Mouse (Mus musculus) thymus, adult 18-20 months (tissue): ENCODE data around the gene Ralgps2.

Experiments used
- DNase-seq, 2 experiments: peaks; one replicate each; pipeline ENCODE4 v3.0.0; 2022; ENCODE audit warnings: mixed read lengths in 2 of 2

The Ralgps2 gene

DNA sequence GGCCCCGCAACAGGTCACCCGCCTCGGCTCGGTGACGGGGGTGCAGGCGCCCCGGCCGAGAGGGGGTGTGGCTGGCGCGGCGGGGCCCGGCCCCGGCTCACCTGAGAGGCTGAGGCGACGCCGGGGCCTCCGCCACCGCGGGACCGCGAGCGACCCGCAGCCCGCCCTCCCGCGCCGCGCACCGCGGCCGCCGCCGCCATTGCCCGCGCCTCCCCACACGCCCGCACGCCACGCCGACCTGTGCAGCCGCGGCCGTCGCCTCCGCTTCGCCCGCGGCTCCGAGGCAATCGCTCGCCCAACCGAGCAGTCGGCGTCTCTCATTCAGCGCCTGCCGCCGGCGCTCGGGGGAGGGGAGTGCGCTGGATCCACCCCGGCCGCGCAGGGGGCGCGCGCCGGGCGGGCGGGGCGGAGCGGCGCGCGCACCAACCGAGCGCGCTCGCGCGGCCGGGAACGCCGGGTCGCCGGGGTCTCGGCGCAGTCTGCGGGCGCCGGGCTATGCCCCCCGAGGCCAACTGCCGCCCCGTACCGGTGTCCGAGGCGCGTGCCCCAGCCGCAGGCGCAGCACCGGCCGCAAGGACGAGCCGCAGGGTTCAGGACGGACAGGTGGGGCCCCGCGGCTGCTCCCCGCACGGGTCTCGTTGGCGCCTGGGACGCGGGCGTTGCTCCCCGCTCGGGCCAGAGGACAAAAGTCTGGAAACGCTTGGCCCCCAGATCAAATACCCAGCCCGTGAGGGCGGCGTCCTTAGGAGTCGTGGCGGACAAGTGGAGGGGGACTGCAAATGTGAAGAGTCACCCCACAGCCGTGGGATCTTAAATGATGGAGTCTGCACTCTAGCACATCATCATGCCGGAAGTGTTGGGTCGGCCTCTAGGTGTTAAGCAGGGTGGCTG lies at the start of gene Ralgps2:
Gene Ralgps2, minus strand, starts transcription at position 376 of the 891 bp plus-strand sequence.
- DNase-seq = peak; percentile 61 to 67

DNA sequence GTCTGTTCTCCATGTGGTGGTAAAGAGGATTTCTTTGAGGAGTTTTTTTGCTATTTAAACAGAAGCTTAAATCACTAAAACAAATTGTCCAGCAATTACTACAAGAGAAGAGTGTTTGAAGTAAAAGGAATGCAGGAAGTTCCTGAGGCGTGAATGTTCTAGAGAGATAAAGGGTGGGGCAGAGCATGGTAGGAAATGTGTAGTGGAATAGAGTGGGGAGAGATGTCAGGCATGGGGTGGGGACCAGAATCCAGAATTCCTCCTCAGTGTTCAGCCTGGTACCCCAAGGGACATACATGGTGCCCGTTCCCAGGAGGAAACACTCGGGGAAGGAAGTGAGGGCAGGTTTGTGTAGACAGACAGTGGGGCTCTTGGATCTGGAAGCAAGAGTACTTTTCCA lies 48.1 kb upstream of the Ralgps2 start:
- no peak for DNase-seq

DNA sequence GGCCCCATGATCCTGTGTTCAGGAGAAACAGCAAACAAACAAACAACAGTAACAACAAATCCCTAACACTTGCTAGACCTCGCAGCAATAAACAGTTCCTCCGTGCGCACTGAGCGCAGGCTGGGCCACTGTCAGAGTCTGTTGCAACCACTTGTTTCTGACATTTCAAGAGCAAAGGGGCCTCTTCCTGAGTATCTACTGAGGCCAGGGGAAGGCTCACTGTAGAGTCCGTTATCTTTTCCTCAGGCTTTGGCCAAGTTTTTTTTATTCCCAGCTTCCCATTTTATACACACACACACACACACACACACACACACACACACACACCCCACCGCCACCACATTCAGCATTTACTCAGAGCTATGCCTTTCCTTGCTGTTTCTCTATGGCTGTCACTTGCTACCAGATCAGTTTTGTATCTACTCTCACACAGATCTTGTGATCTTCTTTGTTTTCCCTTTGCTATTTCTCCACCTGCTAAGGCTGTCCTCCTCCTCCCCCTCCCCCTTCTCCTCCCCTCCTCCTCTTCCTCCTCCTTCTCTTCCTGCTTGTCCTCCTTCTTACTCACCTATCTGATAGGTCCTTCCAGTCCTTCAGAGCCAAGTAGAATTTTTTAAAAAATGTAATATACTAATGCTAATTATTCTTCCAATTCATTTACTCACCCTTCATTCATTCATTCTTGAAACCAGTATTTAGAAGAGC lies 47.4 kb upstream of the Ralgps2 start:
- no peak for DNase-seq

DNA sequence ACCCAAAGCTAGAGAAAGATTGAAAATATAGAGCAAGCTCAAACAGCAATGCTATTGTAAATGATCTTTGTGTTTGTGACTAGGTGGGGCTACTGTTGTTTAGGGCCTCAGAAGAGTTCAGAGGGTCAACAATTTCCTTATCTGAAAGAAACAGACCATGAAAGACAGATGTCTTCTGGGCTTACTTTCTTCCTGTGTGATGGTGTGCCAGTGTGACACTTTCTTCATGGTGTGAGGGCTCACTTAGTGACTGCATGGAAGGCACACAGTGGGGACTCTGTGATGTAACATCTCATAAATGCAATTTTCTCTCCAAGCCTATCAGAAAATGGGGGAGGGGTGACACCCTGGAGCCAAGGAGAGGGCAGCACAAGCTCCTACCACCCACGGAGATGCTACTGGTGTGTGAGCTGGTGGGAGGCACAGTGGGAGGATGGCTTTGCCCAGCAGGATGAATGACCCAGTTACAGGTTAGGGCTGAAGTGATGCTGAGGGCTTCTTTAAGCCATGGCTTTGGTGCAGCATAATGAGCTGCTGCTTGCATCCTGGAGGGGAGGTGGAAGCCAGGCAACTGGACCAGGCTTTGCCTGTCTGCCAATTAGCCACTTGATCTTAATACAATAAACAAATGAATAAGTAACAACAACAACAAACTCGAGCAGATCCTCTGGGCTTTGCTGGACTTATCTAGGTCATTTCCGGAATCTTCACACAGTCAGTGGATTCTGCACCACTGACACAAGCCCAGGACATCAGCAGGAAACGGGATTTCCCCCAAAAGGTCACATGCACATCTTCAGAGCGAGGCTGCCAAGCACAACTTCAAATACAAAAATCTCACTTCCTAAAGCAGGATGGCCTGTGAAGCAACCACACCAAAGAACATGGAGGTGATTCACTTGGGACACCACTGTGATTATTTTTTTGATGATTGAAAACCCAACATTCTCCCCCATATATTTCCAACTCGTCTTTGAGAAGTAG lies 46.5 kb upstream of the Ralgps2 start:
- peak in 1 of 2 experiments; percentile 20 for DNase-seq

DNA sequence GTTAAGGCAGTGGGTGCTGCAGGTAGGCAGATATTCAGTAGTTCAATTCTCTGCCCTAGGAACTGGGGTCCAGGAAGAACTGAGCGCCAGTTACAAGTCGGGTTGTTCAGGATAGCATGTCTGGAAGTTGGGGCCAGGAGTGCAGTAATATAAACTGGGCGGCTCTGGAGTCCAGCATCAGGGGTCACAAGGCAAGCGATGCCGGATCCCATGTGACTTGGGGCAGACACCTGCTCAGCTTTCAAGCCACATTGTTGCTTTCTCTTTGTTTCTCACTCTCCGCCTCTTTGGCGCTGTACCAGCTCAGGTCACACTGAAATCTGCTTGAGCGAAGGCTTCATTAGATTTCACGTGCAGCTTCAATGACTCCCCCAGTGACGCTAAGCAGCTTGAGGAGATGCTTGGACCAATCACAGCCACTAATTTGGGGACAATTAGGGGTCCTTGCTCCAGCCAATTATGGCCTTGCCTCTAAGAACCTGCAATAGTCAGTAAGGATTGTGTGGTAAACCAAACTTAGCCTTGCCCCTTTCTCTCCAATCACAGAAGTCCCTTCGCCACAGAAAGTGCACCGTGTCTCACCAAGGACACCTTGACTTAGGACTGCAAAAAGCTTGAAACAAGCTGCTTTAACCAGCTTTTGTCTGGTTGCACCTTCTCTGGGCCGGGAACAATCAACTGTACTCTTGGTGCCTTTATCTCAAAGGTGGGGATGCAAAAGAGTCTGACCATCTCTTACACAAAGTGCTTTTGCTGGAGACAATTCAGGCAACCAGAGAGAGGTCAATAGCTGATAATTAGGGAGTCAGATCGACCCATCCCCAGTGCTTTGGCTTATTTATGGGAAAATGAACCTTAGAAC lies 43.8 kb upstream of the Ralgps2 start:
- no peak for DNase-seq

DNA sequence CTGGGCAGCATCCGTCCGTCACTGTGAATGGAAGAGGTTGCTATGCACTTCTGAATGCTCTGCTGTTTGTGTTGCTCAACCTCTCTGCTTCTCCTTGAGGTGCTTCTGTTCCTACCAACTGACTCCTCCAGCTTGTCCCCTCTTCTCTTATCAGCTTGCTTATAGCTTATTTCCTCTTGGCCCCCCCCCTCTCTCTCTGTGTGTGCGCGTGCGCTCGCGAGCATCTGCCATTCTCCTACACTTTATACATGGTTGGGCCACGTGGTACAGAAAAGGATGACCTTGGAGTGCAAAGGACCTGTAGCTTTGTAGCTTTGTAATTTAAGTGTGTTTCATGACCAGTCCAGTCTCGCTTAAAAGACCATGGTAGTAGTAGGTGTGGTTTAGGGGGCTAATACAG lies 42.5 kb upstream of the Ralgps2 start:
- DNase-seq = no peak

DNA sequence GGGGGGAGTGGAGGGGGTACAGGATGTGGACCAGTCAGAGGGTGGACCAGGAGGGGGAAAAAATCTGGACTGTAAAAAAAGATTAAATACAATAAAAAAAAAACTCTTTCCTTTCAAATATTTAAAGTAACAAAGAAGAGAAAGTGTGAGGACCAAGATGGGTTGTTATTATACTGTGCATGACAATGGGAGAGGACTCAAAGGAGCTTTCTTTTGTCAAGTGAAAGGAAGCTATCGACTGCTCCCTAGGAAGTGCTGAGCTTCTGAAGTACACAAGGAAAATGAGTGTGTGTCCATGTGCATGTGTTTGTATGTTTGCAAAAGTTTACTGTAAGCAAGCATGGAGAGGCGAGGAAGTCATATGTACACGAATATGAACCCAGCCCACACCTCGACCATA lies 40.3 kb upstream of the Ralgps2 start:
- no peak for DNase-seq

DNA sequence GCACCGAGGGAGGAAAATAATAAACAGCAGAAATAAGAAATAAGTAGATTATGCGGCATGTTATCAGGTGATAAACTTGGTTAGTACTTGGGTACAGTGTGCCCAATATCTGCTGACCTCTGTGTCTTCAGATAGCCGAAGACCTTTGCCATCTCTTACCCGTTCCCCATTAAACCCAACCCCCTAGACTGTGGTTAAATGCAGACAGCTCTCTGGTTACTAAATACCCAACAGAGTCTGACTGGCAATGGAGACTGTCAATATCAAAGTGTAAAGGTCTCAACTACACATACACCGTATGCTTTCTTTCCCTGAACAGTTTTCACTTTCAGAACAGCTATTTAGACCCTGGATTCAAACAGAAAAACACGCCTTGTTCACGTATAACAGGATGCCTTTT lies 39.2 kb upstream of the Ralgps2 start:
- DNase-seq = no peak

DNA sequence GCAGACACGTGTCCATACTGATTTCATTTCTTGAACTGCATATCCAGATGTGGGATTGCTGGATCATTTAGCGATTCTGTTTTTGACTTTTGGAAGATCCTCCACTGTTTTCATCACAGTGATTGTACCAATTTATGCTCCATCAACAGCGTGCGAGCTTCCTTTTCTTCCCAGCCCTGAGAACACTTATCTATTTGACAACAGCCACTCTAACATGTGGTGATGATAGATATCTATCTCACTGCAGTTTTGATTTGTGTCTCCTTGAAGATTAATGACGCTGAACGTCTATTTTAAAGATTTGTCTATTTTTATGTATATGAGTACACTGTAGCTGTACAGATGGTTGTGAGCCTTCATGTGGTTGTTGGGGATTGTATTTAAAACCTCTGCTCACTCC lies 34.4 kb upstream of the Ralgps2 start:
- DNase-seq = no peak

DNA sequence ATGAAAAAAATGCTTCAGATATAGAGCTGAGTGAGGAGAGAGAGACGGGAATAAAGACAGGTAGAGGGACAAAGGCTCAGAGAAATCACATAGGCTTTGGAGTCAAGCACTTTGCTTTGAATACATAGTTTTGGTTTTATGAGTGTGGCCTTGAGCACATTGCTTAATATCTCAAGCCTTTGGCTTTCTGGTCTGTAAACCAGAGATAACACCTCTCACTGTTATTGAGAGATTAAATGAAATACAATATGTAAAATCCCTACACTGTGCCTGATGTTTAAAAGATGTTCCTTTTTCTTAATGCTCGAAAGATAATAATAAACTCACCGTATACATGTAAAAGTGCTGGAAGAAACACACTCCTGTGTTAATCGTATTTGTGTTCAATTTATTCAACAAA lies 33.0 kb upstream of the Ralgps2 start:
- no peak for DNase-seq

DNA sequence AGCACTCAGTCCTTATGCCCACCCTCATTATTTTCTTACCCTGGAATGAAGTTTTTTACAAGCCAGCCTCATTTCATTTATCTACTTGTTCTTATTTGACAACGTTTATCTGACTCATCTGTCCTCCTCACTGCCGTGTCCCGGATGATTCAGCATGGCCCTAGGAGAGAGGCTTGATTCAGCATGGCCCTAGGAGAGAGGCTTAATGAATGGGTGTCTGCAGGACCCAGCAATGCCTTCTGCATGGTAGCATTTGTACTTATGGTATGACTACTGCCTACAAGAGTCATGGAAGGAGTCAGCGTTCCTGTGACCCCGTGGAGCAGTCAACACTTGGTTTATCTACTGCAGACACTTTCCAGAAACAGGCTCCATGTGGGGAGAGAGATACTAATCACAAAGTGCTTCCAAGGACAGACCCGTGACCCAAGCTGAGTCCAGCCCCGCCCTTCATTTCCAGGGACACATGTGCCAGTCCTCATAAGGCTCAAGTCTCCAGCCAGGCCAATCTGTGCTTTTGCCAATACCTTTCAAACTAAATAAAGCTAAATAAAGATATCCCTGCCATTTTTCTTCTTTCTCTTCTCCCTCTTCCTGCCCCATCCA lies 31.9 kb upstream of the Ralgps2 start:
- no peak for DNase-seq

DNA sequence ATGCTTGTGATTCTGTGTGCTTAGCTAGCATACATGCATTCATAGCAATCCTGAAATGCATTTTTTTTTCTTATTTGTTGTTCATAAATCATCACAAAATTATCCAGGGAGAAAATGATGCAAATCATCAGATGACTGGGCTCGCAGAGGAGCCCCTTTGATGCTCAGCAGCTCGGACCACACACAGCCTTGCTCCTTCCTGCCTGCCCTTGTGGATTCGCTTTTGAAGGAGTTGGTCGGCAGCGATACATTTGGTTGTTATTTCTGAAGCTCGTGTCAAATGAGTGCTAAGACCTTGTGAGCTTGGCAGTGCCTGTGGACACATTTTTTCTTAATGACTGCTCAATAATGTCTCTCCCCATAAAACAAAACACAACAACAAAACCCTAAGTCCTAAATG lies 31.2 kb upstream of the Ralgps2 start:
- DNase-seq = no peak

DNA sequence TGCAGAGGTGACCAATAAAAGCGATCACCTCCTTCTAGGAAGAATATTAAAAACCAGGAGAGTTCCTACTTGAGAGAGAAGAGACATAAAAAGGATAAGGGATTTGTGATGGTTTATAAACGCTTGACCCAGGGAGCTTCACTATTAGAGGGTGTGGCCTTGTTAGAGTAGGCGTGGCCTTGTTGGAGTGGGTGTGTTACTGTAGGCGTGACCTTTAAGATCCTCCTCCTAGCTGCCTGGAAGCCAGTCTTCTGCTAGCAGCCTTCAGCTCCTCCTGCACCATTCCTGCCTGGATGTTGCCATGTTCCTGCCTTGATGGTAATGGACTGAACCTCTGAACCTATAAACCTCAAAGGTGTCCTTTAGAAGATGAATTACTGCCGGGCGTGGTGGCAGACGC lies 28.7 kb upstream of the Ralgps2 start:
- DNase-seq = no peak

DNA sequence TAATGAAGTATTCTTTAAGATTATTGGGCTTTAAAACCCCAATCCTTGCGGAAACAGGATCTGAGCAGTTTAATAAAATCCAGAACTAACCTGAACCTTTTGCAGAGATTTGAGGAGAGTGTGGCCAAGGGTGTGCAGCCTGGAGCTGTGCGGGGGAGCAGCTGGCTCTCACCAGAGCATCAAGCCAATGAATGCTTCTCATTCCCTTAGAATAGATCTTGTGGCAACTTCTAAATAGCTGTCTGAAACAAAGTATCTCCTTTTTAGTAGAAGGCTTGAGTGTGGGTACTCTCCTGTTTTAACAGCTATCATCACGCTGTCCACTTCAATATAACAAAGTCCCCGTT lies 25.1 kb upstream of the Ralgps2 start:
- no peak for DNase-seq

DNA sequence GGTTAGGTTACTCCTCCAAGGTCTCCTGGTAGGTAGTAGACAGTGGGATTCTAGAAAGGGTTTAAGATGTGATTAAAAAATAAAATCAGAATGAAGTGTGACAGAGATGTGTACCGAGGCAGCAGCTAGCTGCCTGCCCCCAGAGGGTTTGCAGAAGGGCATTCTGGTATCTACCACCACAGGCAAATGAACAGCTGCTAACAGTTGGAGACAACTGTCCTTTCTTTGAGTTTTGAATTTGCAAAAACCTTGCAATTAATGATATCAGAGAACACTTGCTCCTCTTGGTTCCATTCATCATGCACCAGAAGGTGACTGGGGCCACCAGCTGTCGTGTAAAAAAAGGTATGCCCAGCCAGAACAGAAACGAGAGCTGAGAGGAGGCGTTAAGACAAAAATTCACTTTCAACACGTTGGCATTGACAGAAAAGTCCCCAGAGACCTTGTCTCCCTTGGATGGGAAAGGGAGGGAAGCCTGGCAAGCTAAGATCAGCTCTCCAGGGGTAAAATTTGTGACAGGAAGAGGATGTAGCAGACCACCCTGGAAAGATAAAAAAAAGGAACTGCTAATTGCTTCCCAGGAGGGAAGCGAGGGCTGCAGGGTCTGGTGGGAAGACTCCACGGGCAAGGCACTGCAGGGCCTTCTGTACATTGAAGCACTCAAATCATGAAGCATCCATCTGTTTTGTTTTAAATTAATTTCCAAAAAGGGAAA lies 24.6 kb upstream of the Ralgps2 start:
- DNase-seq = no peak

DNA sequence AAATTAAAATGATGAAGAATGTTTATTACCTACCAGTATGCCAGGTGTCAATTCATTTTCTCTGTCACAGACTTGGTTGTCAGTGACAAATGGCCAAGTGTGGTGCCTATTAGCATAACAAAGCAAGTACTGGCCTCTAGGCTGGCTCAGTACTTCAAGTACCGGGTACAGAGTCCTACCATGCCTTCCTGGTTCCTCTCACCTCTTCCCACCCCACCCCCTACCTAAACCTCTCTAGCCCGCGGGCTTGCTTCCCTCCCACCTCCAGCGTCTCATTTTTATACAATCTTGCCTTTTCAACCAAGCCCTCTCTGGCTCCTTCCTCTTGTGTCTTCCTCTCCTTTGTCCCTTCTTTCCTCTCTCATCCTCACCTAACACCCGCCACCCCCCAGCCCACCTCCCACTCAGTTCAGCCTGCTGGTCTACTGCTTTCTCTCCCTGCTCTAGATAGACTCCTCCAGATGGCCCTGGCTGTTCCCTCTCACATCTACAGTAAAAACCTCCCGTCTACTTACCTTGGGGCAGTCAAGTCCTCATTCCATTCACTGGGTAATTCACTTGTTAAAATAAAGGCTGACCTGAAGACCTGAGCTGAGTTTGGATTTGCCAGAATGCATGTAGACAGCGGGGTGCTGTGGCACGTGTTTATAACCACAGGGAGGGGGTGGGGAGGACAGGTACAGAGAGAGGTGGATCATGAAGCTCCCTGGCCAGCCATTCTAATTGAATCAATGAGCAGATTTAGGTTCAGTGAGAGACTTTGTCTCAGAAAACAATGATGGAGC lies 22.2 kb upstream of the Ralgps2 start:
- no peak for DNase-seq

DNA sequence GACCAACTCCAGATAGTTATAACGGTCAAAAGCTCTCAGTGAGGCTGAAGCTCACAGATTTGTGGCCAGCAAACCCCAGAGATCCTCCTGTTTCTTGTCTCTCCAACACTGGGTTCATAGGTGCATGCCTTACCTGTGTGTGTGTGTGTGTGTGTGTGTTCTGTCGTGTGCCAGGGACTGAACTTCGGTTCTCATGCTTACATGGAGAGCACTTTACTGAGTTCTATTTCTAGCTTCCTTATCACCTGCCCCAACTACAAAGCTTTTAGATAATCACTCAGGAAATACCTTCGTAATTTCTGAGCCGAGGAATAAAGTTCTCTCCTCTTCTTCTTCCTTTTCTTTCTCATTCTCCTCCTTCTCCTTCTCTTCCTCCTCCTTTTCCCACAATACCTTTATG lies 19.6 kb upstream of the Ralgps2 start:
- no peak for DNase-seq

DNA sequence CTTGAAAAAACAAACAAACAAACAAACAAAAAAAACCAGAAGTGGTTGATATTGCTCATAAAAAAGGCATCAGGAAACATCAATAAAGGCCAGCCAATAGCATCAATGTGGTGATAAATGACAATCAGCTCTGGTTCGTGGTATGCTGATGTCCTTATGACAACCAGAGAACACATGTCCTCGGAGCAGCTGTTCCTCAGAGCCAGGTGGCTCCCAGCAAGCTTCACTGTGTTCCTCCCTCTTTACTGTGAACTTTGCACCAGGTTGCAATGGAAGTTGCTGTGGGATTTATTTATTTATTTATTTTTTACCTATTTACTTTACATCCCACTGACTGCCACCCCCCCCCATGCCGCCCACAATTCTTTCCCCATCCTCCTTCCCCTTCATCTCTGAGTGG lies 17.9 kb upstream of the Ralgps2 start:
- DNase-seq = no peak

DNA sequence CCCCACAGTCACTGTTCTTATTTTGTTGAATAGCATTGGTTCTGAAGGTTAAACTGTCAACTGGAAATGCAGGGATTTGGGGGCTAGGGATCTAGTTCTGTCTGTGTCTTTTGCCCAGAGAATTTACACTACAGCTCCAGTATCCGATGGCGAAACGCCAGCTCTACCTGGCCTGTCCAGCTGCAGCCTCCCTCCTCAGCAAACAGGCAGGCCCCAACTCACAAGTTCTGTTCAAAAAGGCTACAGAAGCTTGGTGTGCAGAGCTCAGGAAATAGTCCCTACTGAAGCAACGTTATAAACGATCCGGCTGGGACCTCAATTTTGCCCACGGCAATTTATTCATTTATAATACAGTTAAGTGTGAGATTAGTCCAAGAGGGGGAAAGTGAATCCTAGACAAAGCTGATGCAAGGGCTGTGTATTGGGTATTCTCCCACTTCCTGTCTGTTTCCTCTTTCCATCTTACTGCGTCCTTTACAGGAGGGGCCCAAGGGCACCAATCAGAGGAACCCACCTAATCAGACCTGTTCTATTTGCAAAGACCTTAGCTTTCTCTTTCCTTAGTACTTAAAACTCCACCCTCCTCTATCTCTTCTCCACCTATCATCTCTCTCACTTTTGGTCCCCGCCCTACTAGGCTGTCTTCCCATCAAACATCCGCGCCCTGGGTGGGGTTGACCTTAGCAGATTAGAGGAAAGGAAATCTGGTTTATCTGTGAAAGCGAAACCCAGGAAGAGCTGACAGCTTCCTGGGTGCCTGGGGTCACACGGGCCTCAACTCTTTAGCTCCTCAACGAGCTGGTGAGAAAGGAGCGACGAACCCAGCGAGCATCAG lies 16.7 kb upstream of the Ralgps2 start:
- peak in 1 of 2 experiments; percentile 64 for DNase-seq
